Comparison of ENCODE assay signal across 9 mouse cellular contexts in genomic region chr2:93870842-93871241, GRCm38 (mm10). TPM values are rescaled to one million over a fixed set of nuclear protein-coding genes. Genes with fewer than 3 reads are reported as not detected.
A peak's percentile ranks its signal among the peaks of the same experiment; 100 is the strongest.
DNase-seq lines count a peak whose midpoint lies in the region; ATAC-seq and TF ChIP-seq lines count a peak whose summit lies in the region.
"Had no signal": no experiment of that assay in that cellular context is flagged by ENCODE, and none has a peak within 500 bp of the region (broad histone marks: within the 10 kb centered on the region; RNA-seq: fewer than 3 reads in every experiment).

No protein-coding gene starts in this region.

- H3K9me3 ChIP-seq in forebrain, embryonic 11.5 days (ENCODE audit: control insufficient read depth, low read length) = no peaks in the 10 kb centered on the region
- no peaks in the 10 kb centered on the region for H3K9me3 ChIP-seq in lung, embryonic 16.5 days (ENCODE audit: control insufficient read depth, low read length)

- H3K4me1 ChIP-seq in forebrain, embryonic 11.5 days (replicated peaks; ENCODE audit: control insufficient read depth, insufficient read depth, low read length) = peaks cover 7% of the 10 kb centered on the region; the same call in 1 of the 2 replicates
- H3K4me1 ChIP-seq in lung, embryonic 16.5 days (replicated peaks; ENCODE audit: control insufficient read depth, insufficient read depth, low read length) = peaks cover 12% of the 10 kb centered on the region

- no peaks in the 10 kb centered on the region for H3K36me3 ChIP-seq in forebrain, embryonic 11.5 days (ENCODE audit: control insufficient read depth, insufficient read depth, low read length)
- no peaks in the 10 kb centered on the region for H3K36me3 ChIP-seq in lung, embryonic 16.5 days (ENCODE audit: control insufficient read depth, insufficient read depth, low read length)

- WGBS in forebrain, embryonic 11.5 days = 41% methylated on average over 4 of the region's 4 CpGs
- WGBS in lung, embryonic 16.5 days = 36% methylated on average over 4 of the region's 4 CpGs

- H3K9ac ChIP-seq in forebrain, embryonic 11.5 days (ENCODE audit: low read length) = no peak overlapping the region
- no peak overlapping the region for H3K9ac ChIP-seq in lung, embryonic 16.5 days (ENCODE audit: low read length)

- no peak overlapping the region for H3K27ac ChIP-seq in forebrain, embryonic 11.5 days (ENCODE audit: low read depth, low read length)
- H3K27ac ChIP-seq in layer of hippocampus, adult 2 months = no peak overlapping the region
- no peak overlapping the region for H3K27ac ChIP-seq in lung, embryonic 16.5 days (ENCODE audit: low read length)

- DNase-seq in MEL-GATA-1-ER (ENCODE audit: extremely low read depth, low read depth) = peak; percentile 31
- DNase-seq in brain, embryonic 18.5 days (ENCODE audit: low read depth, low spot score) = peak; percentile 46
- DNase-seq in forebrain, embryonic 11.5 days (ENCODE audit: low spot score) = peak; percentile 83
- DNase-seq in heart, postnatal 14 days = peak; percentile 75 to 82
- peak; percentile 78 to 89 for DNase-seq in layer of hippocampus, adult 2 months (ENCODE audit: low spot score in 2 of 2)
- peak; percentile 54 for DNase-seq in retina, postnatal 7 days (ENCODE audit: low read depth, low spot score)

- no peak overlapping the region for H3K4me3 ChIP-seq in forebrain, embryonic 11.5 days (ENCODE audit: low read depth, low read length)
- H3K4me3 ChIP-seq in layer of hippocampus, adult 2 months = no peak overlapping the region
- no peak overlapping the region for H3K4me3 ChIP-seq in lung, embryonic 16.5 days (ENCODE audit: low read length)

- intact Hi-C loops in heart, postnatal 14 days (cut with DNase I) = loop anchor here (1.0 to 5.0 kb wide), 2 partner anchors 86 to 130 kb away; partner anchors contain the start of gene Gm13889

- TF ChIP-seq CTCF in layer of hippocampus, adult 2 months (conservative IDR thresholded peaks at IDR 0.05) = peak; percentile 83

- ATAC-seq in forebrain, embryonic 11.5 days (replicated peaks; ENCODE audit: low FRiP score) = peak; percentile 63
- ATAC-seq in lung, embryonic 16.5 days (ENCODE audit: low read depth) = peak; percentile 35; the same call in 1 of the 2 replicates
- no peak for ATAC-seq in activated CD4-positive, CD25-positive, alpha-beta regulatory T cell, adult 4 months

- H3K4me2 ChIP-seq in forebrain, embryonic 11.5 days (ENCODE audit: low read depth, low read length, severe bottlenecking) = no peak overlapping the region
- H3K4me2 ChIP-seq in lung, embryonic 16.5 days (ENCODE audit: low read depth, low read length) = no peak overlapping the region

- H3K27me3 ChIP-seq in forebrain, embryonic 11.5 days (ENCODE audit: control insufficient read depth, insufficient read depth, low read length) = no peaks in the 10 kb centered on the region
- no peaks in the 10 kb centered on the region for H3K27me3 ChIP-seq in lung, embryonic 16.5 days (ENCODE audit: control insufficient read depth, insufficient read depth, low read depth, low read length)

RNA-seq across cellular contexts. Expression of gene Accsl, which starts 1.9 kb away (rescaled TPM):
- polyA plus RNA-seq in forebrain, embryonic 11.5 days (2014; fragmentation: Nextera tagmentation; extraction: Ambion mirVana) = 0.09 TPM in 1 of 2 replicates, not detected in the other
- total RNA-seq in heart, postnatal 14 days (2021) = not detected
- total RNA-seq in layer of hippocampus, adult 2 months (2021) = under 1 TPM in 1 of 2 experiments, not detected in 1; 0.54 TPM
- not detected in 2 replicates for polyA plus RNA-seq in lung, embryonic 16.5 days (2015; fragmentation: Nextera tagmentation; extraction: Ambion mirVana)
- polyA plus RNA-seq in activated CD4-positive, CD25-positive, alpha-beta regulatory T cell, adult 4 months (2017; shearing (Covaris generic)) = not detected
- polyA plus RNA-seq: liver, embryonic 16.5 days had no signal

RNA-seq across cellular contexts. Expression of gene Accs, which starts 21.1 kb away (rescaled TPM):
- 7.7 and 11.1 TPM in 2 replicates for polyA plus RNA-seq in forebrain, embryonic 11.5 days (2014; fragmentation: Nextera tagmentation; extraction: Ambion mirVana)
- 1 to 10 TPM; 3.4 to 5.0 TPM for total RNA-seq in heart, postnatal 14 days (2021)
- total RNA-seq in layer of hippocampus, adult 2 months (2021) = 1 to 10 TPM; 3.0 to 3.5 TPM
- 6.8 and 9.3 TPM in 2 replicates for polyA plus RNA-seq in lung, embryonic 16.5 days (2015; fragmentation: Nextera tagmentation; extraction: Ambion mirVana)
- polyA plus RNA-seq in activated CD4-positive, CD25-positive, alpha-beta regulatory T cell, adult 4 months (2017; shearing (Covaris generic)) = 10 to 100 TPM; 14.1 to 17.1 TPM

RNA-seq across cellular contexts. Expression of gene Ext2, which starts 48.5 kb away (rescaled TPM):
- 78.3 and 78.6 TPM in 2 replicates for polyA plus RNA-seq in forebrain, embryonic 11.5 days (2014; fragmentation: Nextera tagmentation; extraction: Ambion mirVana)
- 10 to 100 TPM; 48.8 to 49.9 TPM for total RNA-seq in heart, postnatal 14 days (2021)
- 10 to 100 TPM; 50.9 to 52.8 TPM for total RNA-seq in layer of hippocampus, adult 2 months (2021)
- 119 and 128 TPM in 2 replicates for polyA plus RNA-seq in lung, embryonic 16.5 days (2015; fragmentation: Nextera tagmentation; extraction: Ambion mirVana)
- 10 to 100 TPM; 12.6 to 15.0 TPM for polyA plus RNA-seq in activated CD4-positive, CD25-positive, alpha-beta regulatory T cell, adult 4 months (2017; shearing (Covaris generic))

Comparison
In these comparisons a context has a peak if more than half of its experiments do, and no peak if none do; other contexts are left out.
1. DNase-seq: peak in every context shown above with its lines; median percentile 84 in layer of hippocampus, adult 2 months; 83 in forebrain, embryonic 11.5 days; 78 in heart, postnatal 14 days; 54 in retina, postnatal 7 days; 46 in brain, embryonic 18.5 days; 31 in MEL-GATA-1-ER.